Mouse (Mus musculus): ENCODE data around the gene Psme2. TPM values are rescaled to one million over a fixed set of nuclear protein-coding genes. Genes with fewer than 3 reads are reported as not detected.
A peak's percentile ranks its signal among the peaks of the same experiment; 100 is the strongest.

Psme2 gene
- polyA plus RNA-seq, 1 experiment from 2014 or later = 286 TPM

DNA sequence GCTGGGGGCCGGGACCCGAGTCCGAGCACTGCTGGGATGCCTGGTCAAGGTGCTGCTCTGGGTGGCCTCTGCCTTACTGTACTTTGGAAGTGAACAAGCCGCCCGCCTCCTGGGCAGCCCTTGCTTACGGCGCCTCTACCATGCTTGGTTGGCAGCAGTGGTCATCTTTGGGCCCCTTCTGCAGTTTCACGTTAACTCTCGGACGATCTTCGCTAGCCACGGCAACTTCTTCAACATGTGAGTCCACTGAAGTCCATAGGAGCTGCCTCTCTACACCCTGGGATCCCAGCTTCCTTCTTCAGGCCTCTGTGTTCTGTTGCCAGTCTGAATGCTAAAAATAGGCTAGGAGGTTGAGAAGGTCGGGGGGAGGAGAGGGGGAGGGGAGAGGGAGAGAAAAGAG, 15.2 kb downstream of the Psme2 start:
- 61% methylated on average over 13 of the region's 13 CpGs for WGBS
- Histone ChIP-seq H3K27me3 (ENCODE audit: insufficient read depth, low read length) (no peaks in the 10 kb centered on the region), H3K4me1 (replicated peaks; ENCODE audit: insufficient read depth, low read length) (peaks cover 11% of the 10 kb centered on the region), H3K4me3 (replicated peaks; ENCODE audit: low read depth, low read length) (no peak overlapping the region), H3K36me3 (ENCODE audit: insufficient read depth, low read length) (peaks cover 9% of the 10 kb centered on the region), H3K27ac (peak overlapping the region; percentile 62), H3K4me2 (ENCODE audit: low read length) (peak overlapping the region; percentile 13; the same call in 1 of the 2 replicates), H3K9me3 (replicated peaks; ENCODE audit: low read length) (no peaks in the 10 kb centered on the region), H3K9ac (ENCODE audit: low read depth, low read length) (peak overlapping the region; percentile 35; the same call in 1 of the 2 replicates)
- DNase-seq (ENCODE audit: low spot score) (peak; percentile 13), ATAC-seq (replicated peaks; ENCODE audit: low FRiP score, low read depth) (peak; percentile 45; the same call in 1 of the 2 replicates)
- no peak for TF ChIP-seq CTCF (IDR thresholded peaks at IDR 0.05; ENCODE audit: low read depth)

DNA sequence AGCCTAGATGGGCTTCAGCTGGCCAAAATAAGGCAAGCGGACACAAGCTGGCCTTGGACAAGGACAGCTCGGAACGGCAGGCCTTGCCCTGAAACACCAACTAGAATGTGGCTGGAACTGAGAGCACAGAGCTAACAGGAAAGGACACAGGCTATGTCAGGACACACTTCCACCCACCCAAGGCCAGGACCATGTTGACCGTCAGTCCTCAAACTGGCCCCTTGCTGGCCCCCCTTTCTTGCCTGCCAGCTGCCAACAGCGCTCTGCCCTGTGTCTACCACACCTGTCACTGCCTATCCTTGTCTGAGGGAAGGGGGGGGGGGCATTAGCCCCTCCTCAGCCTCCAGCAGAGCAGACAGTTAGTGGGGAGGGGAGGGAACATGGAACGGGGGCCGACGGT, 15.6 kb downstream of the Psme2 start, which contains the start of gene Fitm1:
Gene Fitm1 (plus strand): TSS at position 316 of the 400 bp plus-strand sequence.
- peaks cover 5% of the 10 kb centered on the region for H3K36me3 ChIP-seq (ENCODE audit: insufficient read depth, low read length)
- peaks cover 11% of the 10 kb centered on the region for H3K4me1 ChIP-seq (replicated peaks; ENCODE audit: insufficient read depth, low read length)
- no peak for TF ChIP-seq CTCF (IDR thresholded peaks at IDR 0.05; ENCODE audit: low read depth)
- H3K4me3 ChIP-seq (replicated peaks; ENCODE audit: low read depth, low read length) = no peak within 1 kb of the TSS
- DNase-seq (ENCODE audit: low spot score) = no peak
- no peaks in the 10 kb centered on the region for H3K9me3 ChIP-seq (replicated peaks; ENCODE audit: low read length)
- no peak; the same call in 1 of the 2 replicates for ATAC-seq (replicated peaks; ENCODE audit: low FRiP score, low read depth)
- peak within 1 kb of the TSS; percentile 62 for H3K27ac ChIP-seq
- WGBS = 80% methylated on average over 8 of the region's 8 CpGs
- H3K9ac ChIP-seq (ENCODE audit: low read depth, low read length) = peak within 1 kb of the TSS; percentile 35; the same call in 1 of the 2 replicates
- H3K4me2 ChIP-seq (ENCODE audit: low read length) = peak within 1 kb of the TSS; percentile 13; the same call in 1 of the 2 replicates
- H3K27me3 ChIP-seq (ENCODE audit: insufficient read depth, low read length) = no peaks in the 10 kb centered on the region

DNA sequence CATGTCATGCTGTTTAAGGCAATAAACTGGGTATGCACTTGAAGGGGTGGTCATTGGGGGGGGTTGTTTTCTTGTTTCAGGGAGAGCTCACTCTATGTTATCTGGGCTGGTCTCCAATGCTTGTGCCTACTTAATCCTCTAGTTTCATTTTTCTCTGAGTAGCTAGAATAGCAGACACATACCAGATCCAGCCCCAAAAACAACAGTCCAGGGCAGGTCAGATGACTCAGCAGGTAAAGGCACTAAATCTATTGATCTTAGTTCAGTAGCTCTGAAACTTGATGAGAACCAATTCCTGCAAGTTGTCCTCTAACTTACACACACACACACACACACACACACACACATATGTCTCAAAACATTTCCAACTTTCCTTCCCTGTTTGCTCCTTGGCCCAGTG, 19.2 kb downstream of the Psme2 start:
- Histone ChIP-seq H3K36me3 (ENCODE audit: insufficient read depth, low read length) (peaks cover 23% of the 10 kb centered on the region), H3K4me3 (replicated peaks; ENCODE audit: low read depth, low read length) (no peak overlapping the region), H3K27me3 (ENCODE audit: insufficient read depth, low read length) (no peaks in the 10 kb centered on the region), H3K27ac (no peak overlapping the region), H3K9me3 (replicated peaks; ENCODE audit: low read length) (no peaks in the 10 kb centered on the region), H3K4me2 (ENCODE audit: low read length) (no peak overlapping the region), H3K4me1 (replicated peaks; ENCODE audit: insufficient read depth, low read length) (peaks cover 8% of the 10 kb centered on the region), H3K9ac (ENCODE audit: low read depth, low read length) (no peak overlapping the region)
- DNase-seq (ENCODE audit: low spot score) = no peak
- no peak for TF ChIP-seq CTCF (IDR thresholded peaks at IDR 0.05; ENCODE audit: low read depth)
- ATAC-seq (replicated peaks; ENCODE audit: low FRiP score, low read depth) = no peak

DNA sequence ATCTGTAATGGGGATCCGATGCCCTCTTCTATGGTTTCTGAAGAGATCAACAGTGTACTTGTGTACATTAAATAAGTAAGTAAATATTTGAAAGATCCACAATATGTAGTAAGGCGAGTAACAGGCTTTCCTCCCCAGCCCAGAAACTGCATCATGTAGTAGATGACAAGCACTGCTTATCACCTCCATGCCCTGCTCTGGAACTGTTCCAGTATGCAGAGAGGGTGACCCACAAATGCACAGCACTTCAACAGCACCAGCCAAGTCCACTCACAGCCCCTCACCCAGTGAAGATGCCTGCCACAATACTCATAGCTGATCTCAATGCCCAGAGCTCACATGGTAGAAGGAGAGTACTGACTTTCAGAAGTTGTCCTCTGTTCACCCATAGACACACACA, 20.3 kb downstream of the Psme2 start:
- ATAC-seq (replicated peaks; ENCODE audit: low FRiP score, low read depth) (no peak), DNase-seq (ENCODE audit: low spot score) (no peak)
- Histone ChIP-seq H3K4me3 (replicated peaks; ENCODE audit: low read depth, low read length) (no peak overlapping the region), H3K9me3 (replicated peaks; ENCODE audit: low read length) (no peaks in the 10 kb centered on the region), H3K27ac (no peak overlapping the region), H3K27me3 (ENCODE audit: insufficient read depth, low read length) (no peaks in the 10 kb centered on the region), H3K9ac (ENCODE audit: low read depth, low read length) (no peak overlapping the region), H3K4me1 (replicated peaks; ENCODE audit: insufficient read depth, low read length) (peaks cover 4% of the 10 kb centered on the region; the same call in 1 of the 2 replicates), H3K36me3 (ENCODE audit: insufficient read depth, low read length) (peaks cover 35% of the 10 kb centered on the region), H3K4me2 (ENCODE audit: low read length) (no peak overlapping the region)
- no peak for TF ChIP-seq CTCF (IDR thresholded peaks at IDR 0.05; ENCODE audit: low read depth)
- WGBS = 89% methylated on average over 2 of the region's 2 CpGs

DNA sequence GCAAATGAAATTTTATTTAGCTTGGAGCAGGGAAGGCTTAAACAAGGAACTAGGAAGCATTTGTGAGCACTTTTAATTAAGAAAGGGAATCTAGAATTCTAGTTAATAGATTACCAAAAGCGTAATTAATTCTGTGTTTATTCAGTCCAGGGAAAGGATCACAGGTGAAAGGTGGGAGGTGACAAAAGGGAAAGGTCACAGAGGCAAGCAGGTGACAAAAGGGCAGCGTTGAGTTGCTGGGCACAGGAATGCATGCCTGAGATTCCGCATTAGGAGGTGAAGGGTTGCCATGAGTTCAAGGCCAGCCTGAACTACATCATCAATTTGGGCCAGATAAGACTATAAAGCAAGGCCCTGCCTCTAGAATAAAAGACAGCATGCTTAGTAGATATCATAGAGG, 23.4 kb downstream of the Psme2 start:
- Histone ChIP-seq H3K27me3 (ENCODE audit: insufficient read depth, low read length) (no peaks in the 10 kb centered on the region), H3K9me3 (replicated peaks; ENCODE audit: low read length) (no peaks in the 10 kb centered on the region), H3K4me3 (replicated peaks; ENCODE audit: low read depth, low read length) (no peak overlapping the region), H3K4me2 (ENCODE audit: low read length) (no peak overlapping the region), H3K36me3 (ENCODE audit: insufficient read depth, low read length) (peaks cover 51% of the 10 kb centered on the region), H3K4me1 (replicated peaks; ENCODE audit: insufficient read depth, low read length) (no peaks in the 10 kb centered on the region), H3K9ac (ENCODE audit: low read depth, low read length) (no peak overlapping the region), H3K27ac (peak overlapping the region; percentile 57; the same call in 1 of the 2 replicates)
- no peak for TF ChIP-seq CTCF (IDR thresholded peaks at IDR 0.05; ENCODE audit: low read depth)
- DNase-seq (ENCODE audit: low spot score) (no peak), ATAC-seq (replicated peaks; ENCODE audit: low FRiP score, low read depth) (no peak)
- WGBS = 76% methylated on average over 3 of the region's 3 CpGs

DNA sequence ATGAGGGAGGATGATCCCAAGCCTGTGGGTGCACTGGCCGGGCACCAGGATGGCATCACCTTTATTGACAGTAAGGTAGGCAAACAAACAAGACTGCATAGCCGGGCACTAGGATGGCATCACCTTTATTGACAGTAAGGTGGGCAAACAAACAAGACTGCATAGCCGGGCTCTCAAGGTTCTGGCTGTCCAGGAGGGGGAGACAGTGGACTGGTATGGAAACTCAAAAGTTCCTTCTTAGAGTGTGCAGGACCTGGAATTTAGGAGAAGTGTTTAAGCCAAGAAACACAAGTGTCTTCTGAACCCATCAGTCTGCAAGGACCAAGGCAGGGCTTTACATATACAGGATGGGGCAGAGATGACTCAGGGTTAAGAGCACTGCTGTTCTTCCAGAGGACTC, 25.2 kb downstream of the Psme2 start:
- 88% methylated on average over 3 of the region's 3 CpGs for WGBS

DNA sequence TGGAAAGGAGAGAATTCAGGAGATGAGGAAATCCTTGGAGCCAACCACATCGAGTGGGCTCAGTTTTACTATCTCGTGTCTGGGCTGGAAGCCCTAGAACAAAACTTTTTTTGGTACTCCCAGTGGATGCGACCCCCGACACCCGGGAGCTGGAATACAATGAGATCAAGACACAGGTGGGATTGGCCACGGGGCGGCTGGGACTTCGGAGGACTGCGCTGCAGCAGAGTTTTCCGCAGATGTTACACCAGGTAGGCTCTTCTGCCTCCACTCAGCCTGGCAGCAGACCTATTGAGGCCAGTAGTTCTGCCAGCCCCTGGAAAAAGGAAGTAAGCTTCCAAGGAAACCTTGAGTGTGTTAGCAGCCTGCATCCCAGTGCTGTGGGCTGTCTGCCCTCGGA, 27.7 kb downstream of the Psme2 start:
- Histone ChIP-seq H3K27ac (no peak overlapping the region), H3K36me3 (ENCODE audit: insufficient read depth, low read length) (peaks cover 37% of the 10 kb centered on the region), H3K4me1 (replicated peaks; ENCODE audit: insufficient read depth, low read length) (peaks cover 9% of the 10 kb centered on the region; the same call in 1 of the 2 replicates), H3K9me3 (replicated peaks; ENCODE audit: low read length) (no peaks in the 10 kb centered on the region), H3K4me3 (replicated peaks; ENCODE audit: low read depth, low read length) (no peak overlapping the region), H3K27me3 (ENCODE audit: insufficient read depth, low read length) (no peaks in the 10 kb centered on the region), H3K4me2 (ENCODE audit: low read length) (no peak overlapping the region), H3K9ac (ENCODE audit: low read depth, low read length) (no peak overlapping the region)
- no peak for ATAC-seq (replicated peaks; ENCODE audit: low FRiP score, low read depth)
- WGBS = 95% methylated on average over 11 of the region's 11 CpGs
- TF ChIP-seq CTCF (IDR thresholded peaks at IDR 0.05; ENCODE audit: low read depth) = no peak
- DNase-seq (ENCODE audit: low spot score) = no peak

More for the DNA sequence above, 25.2 kb downstream of the Psme2 start:
- Histone ChIP-seq H3K4me2 (ENCODE audit: low read length) (no peak overlapping the region), H3K27me3 (ENCODE audit: insufficient read depth, low read length) (no peaks in the 10 kb centered on the region), H3K4me1 (replicated peaks; ENCODE audit: insufficient read depth, low read length) (peaks cover 9% of the 10 kb centered on the region; the same call in 1 of the 2 replicates), H3K4me3 (replicated peaks; ENCODE audit: low read depth, low read length) (no peak overlapping the region), H3K9me3 (replicated peaks; ENCODE audit: low read length) (no peaks in the 10 kb centered on the region), H3K9ac (ENCODE audit: low read depth, low read length) (no peak overlapping the region), H3K36me3 (ENCODE audit: insufficient read depth, low read length) (peaks cover 51% of the 10 kb centered on the region), H3K27ac (no peak overlapping the region)
- ATAC-seq (replicated peaks; ENCODE audit: low FRiP score, low read depth) (no peak), DNase-seq (ENCODE audit: low spot score) (peak; percentile 19)
- peak; percentile 44; the same call in 1 of the 2 replicates for TF ChIP-seq CTCF (IDR thresholded peaks at IDR 0.05; ENCODE audit: low read depth)
